Mouse (Mus musculus) heart, embryonic 15.5 days (tissue): ENCODE data around the gene Eif2b5. TPM values are rescaled to one million over a fixed set of nuclear protein-coding genes. Genes with fewer than 3 reads are reported as not detected.

ENCODE experiments used
- ATAC-seq: fragments of 200-750 bp; cut with Nextera tagmentation; replicated peaks from 2 replicates; pipeline ENCODE4 v1.8.0; 2017; ENCODE audit warnings: low read depth, moderate TSS enrichment; ENCODE audit not compliant: insufficient number of reproducible peaks, insufficient read depth, low FRiP score
- H3K27ac ChIP-seq: fragments of 300-500 bp; sonication (generic); 2 replicates; pipeline ENCODE4 v1.5.1; 2015; ENCODE audit warnings: mild to moderate bottlenecking, inconsistent platforms
- H3K27me3 ChIP-seq: fragments of 300-500 bp; sonication (generic); 2 replicates; pipeline ENCODE4 v1.6.1; 2015; ENCODE audit warnings: inconsistent platforms
- H3K36me3 ChIP-seq: fragments of 300-500 bp; sonication (generic); 2 replicates; pipeline ENCODE4 v1.6.1; 2015; ENCODE audit warnings: mild to moderate bottlenecking, inconsistent platforms
- H3K4me1 ChIP-seq: fragments of 300-500 bp; sonication (generic); replicated peaks from 2 replicates; pipeline ENCODE4 v1.6.1; 2015; ENCODE audit warnings: inconsistent platforms
- H3K4me2 ChIP-seq: fragments of 300-500 bp; sonication (generic); 2 replicates; pipeline ENCODE4 v1.6.1; 2015; ENCODE audit warnings: inconsistent platforms, mild to moderate bottlenecking, moderate library complexity
- H3K4me3 ChIP-seq: fragments of 300-500 bp; sonication (generic); 2 replicates; pipeline ENCODE4 v1.5.1; 2015; ENCODE audit warnings: mild to moderate bottlenecking, inconsistent platforms
- H3K9ac ChIP-seq: fragments of 300-500 bp; sonication (generic); 2 replicates; pipeline ENCODE4 v1.6.1; 2015; ENCODE audit warnings: mild to moderate bottlenecking, inconsistent platforms
- H3K9me3 ChIP-seq: fragments of 300-500 bp; sonication (generic); replicated peaks from 2 replicates; pipeline ENCODE4 v1.6.1; 2016; ENCODE audit warnings: inconsistent platforms
- WGBS: fragments of 180-500 bp; shearing (Covaris S2); methylation state at CpG from one replicate; pipeline ENCODE4 v1.1.7; 2015; ENCODE audit warnings: mixed read lengths; 5-methylcytosine and 5-hydroxymethylcytosine counted together
- polyA plus RNA-seq: library from polyadenylated mRNA; unstranded; fragments of >200 nt; fragmentation: Nextera tagmentation; extraction: Ambion mirVana; gene quantifications from 2 replicates; pipeline ENCODE4 v1.2.1, GENCODE M21; 2015

The Eif2b5 gene
- polyA plus RNA-seq, 1 experiment from 2014 or later: 66.6 TPM

DNA sequence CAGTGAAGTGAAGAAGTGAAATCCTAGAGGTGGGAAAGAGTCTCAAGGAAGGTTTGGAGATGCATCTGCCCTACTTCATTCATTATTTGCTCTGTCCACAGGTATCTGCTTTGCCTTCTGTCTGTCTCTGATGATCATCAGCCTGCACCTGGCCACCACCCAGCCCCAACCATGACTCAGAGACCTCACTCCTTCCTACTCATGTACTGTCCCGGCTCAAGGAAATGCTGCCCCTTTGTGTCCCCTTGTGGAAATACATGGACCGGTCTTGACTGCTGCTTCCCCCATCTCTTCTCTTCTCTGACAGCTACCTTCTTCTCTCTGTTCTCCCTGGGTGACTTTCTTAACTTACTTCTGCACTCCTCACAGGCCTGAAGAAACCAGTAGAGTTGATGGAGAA is 8.0 kb upstream of the Eif2b5 start:
- 49% methylated on average over 2 of the region's 2 CpGs for WGBS
- peak; percentile 64; the same call in 1 of the 2 replicates for ATAC-seq
- Histone ChIP-seq H3K4me3 (no peak overlapping the region), H3K27me3 (no peaks in the 10 kb centered on the region), H3K9me3 (no peaks in the 10 kb centered on the region), H3K9ac (no peak overlapping the region), H3K4me2 (no peak overlapping the region), H3K4me1 (no peaks in the 10 kb centered on the region), H3K36me3 (no peaks in the 10 kb centered on the region), H3K27ac (no peak overlapping the region)

DNA sequence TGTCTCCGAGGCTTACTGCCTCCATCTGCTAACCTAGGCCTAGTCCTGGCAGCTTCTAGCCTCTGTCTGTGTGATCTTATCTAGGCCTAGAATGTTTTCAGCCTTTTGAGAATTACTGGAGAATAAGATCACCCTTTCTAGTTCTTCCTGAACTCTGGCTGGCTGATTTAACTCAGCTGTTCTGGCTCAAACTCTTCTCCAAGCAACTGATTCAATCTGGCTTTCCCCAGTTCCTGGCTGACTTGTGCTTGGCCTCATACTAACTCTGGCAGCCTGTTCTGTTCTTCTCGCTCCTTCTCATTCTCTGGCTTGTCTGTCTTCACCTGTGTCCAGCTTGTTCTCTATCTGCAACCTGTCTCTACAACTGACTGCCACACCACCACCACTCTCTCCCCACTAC is 7.3 kb upstream of the Eif2b5 start:
- 48% methylated on average over 2 of the region's 2 CpGs for WGBS
- Histone ChIP-seq H3K27me3 (no peaks in the 10 kb centered on the region), H3K4me1 (no peaks in the 10 kb centered on the region), H3K36me3 (no peaks in the 10 kb centered on the region), H3K4me3 (no peak overlapping the region), H3K4me2 (no peak overlapping the region), H3K27ac (no peak overlapping the region), H3K9ac (no peak overlapping the region), H3K9me3 (no peaks in the 10 kb centered on the region)
- no peak for ATAC-seq

DNA sequence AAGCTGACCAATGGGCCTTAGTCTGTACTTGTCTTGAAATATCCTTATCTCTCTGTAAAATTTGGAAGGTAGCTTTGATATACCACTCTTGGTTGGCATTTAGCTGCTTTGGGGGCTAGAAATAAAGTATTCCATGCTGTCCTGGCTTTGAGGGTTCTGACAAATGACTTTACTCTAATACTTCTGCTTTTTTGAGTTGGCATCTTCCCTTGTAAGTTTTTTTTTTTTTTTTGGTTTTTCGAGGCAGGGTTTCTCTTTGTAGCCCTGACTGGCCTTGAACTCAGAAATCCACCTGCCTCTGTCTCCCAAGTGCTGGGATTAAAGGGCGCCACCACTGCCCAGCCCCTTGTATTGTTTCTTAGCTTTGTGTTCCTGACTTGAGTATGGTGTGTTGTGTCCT is 5.2 kb upstream of the Eif2b5 start:
- Histone ChIP-seq H3K4me2 (no peak overlapping the region), H3K4me3 (no peak overlapping the region), H3K4me1 (peaks cover 5% of the 10 kb centered on the region; the same call in 1 of the 2 replicates), H3K27ac (no peak overlapping the region), H3K36me3 (no peaks in the 10 kb centered on the region), H3K9ac (no peak overlapping the region), H3K27me3 (no peaks in the 10 kb centered on the region), H3K9me3 (no peaks in the 10 kb centered on the region)
- ATAC-seq: no peak
- 62% methylated on average over 2 of the region's 2 CpGs for WGBS

DNA sequence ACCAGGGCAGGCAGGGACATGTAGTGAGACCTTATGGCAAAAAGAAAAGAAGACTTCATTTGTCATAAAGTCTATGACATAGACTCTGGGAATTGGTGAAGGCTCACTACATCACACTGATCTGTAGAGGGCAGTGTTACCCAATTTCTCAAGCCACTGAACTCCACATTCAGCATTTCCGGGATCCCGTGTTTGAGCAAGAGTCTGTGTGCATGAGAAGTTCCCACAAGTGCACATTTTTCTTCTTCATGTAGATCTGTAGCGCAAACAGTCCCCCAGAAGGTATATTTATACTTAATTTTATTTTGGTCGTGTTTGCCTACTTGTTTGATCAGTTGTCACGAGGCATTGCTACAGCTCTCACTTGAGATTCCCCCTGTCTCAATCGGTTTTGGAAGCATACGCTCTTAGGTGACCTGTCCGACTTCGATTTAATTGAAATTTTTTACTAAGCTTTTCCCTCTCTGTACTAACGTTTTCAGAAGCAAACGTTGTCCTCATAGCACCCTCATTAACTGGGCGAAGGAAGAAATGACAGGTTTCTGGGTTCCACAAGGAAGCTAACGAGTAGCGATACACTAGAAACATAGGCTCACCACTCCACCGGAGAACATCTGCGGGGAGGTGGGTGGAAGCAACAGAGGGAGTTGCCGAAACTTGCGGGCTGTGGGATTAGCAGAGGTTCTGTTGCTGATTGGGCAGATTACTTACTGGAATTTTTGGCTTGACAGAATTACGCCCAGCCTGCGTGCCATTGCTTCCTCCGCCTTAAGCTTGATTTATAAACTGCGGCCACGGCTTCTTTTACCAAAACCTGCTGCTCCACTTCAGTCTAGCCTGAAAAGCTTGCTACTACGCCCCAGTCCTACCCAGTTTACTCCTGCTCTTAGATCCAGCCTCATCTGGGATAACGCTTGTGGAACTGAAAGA is 1.7 kb upstream of the Eif2b5 start:
- WGBS: 14% methylated on average over 25 of the region's 25 CpGs
- no peaks in the 10 kb centered on the region for H3K9me3 ChIP-seq
- peak overlapping the region; percentile 73 for H3K4me2 ChIP-seq
- peak overlapping the region; percentile 40 for H3K9ac ChIP-seq
- H3K4me3 ChIP-seq: peak overlapping the region; percentile 41
- H3K4me1 ChIP-seq: peaks cover 15% of the 10 kb centered on the region
- no peak for ATAC-seq
- H3K36me3 ChIP-seq: peaks cover 13% of the 10 kb centered on the region
- H3K27me3 ChIP-seq: no peaks in the 10 kb centered on the region
- peak overlapping the region; percentile 18; the same call in 1 of the 2 replicates for H3K27ac ChIP-seq

DNA sequence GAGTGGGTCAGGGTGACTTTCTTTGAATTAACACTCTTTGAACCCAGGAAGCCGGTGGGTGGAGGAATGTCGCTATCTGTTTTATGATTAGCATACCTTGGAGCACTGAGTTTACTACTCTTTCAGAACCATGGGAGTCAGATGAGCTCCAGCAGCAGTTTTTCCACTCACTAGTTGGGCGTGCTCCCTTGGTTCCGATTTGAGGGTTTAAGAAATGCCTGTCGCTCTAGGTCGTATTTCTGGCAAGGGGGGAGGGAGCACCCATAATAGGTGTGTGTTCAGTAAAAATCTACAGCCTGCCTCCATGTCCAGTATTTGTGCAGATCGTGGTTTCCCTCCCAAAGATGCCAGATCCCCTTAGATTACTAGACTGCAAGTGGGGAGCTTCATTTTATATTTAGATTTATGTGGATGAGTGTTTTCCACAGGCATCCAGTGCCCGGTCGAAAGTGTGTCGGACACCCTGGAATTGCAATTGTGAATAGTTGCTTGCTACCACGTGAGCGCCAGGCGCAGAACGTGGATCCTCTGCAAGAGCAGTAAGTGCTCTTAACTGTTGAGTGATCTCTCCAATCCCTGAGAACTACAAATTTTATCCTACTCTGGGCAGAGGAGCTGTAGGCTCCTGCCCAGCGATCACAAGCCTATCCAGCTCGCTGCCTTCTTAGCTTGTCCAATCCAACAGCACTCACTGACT is 489 bp upstream of the Eif2b5 start:
- Histone ChIP-seq H3K9me3 (no peaks in the 10 kb centered on the region), H3K4me1 (peaks cover 15% of the 10 kb centered on the region), H3K9ac (peak overlapping the region; percentile 94), H3K36me3 (peaks cover 25% of the 10 kb centered on the region), H3K27me3 (no peaks in the 10 kb centered on the region), H3K27ac (peak overlapping the region; percentile 80), H3K4me3 (peak overlapping the region; percentile 86), H3K4me2 (peak overlapping the region; percentile 83)
- no peak; the same call in 1 of the 2 replicates for ATAC-seq
- 9% methylated on average over 16 of the region's 16 CpGs for WGBS

DNA sequence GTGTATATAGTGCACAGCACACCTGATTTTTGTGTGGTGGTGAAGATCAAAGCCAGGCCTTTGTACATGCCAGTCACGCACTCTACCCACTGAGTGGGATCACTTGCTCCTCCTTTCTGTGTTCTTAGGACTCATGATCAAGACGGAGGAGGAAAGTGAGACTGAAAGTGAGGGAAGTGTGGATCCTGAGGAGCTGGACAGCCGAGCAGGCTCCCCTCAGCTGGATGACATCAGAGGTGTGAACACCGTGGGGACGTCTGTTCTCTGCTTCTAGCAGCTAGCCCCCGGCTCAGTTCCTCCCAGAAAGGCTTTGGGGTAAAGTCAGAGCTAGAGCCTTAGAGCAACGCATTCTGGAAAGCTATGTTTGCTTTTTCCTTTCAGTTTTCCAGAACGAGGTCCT is 7.4 kb downstream of the Eif2b5 start:
- Histone ChIP-seq H3K27me3 (no peaks in the 10 kb centered on the region), H3K9me3 (no peaks in the 10 kb centered on the region), H3K27ac (no peak overlapping the region), H3K4me3 (no peak overlapping the region), H3K36me3 (peaks cover 97% of the 10 kb centered on the region), H3K4me1 (no peaks in the 10 kb centered on the region), H3K9ac (no peak overlapping the region), H3K4me2 (no peak overlapping the region)
- WGBS: 79% methylated on average over 8 of the region's 8 CpGs
- no peak for ATAC-seq

DNA sequence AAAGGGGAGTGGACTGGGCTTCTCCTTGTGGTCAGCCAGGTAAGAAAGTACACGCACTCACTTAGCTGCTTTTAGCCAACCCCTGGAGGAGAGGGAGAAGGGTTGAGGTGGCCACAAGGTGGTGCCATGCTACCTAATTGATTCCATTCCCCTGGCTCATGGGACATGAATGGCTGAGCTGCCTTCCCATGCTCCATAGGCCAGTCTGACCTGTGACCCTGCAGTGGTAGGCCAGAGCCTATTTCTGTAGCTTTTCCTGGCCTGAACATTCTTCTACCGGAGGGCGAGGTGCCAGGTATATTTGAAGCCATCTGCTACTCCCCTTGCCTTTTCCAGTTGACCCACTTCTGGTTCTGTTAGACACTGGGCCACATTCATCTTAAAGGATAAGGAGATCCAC is 10.7 kb downstream of the Eif2b5 start:
- ATAC-seq: no peak

DNA sequence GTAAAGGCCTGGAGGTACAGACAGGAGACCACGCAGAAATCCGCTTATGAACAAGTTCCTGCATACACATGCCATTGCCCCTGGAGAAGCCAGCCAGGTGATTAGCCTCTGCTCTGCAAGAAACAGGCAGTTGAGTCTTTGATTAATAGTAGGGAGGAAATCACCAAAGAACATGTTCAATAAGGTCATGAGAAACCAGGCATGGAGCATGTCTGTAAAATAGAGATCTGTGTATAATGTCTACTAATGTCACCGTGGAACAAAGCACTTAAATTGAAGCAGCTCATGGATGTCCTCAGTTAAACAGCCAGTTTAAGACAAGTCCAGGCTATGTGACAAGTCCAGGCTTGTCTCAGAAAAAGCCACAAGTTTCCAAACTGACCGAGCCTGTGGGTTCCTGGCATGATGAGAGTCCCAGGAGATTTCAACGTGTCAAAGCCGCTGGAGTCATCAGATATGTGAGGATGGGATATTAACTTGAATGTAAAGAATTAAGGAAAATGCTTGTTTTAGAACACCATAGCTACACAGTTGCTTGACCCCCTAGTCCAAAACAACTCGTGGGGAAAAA is 12.7 kb downstream of the Eif2b5 start:
- H3K27me3 ChIP-seq: no peaks in the 10 kb centered on the region
- ATAC-seq: no peak
- H3K27ac ChIP-seq: no peak overlapping the region
- H3K36me3 ChIP-seq: peaks cover 54% of the 10 kb centered on the region
- H3K4me3 ChIP-seq: no peak overlapping the region
- no peaks in the 10 kb centered on the region for H3K4me1 ChIP-seq
- H3K4me2 ChIP-seq: no peak overlapping the region
- no peaks in the 10 kb centered on the region for H3K9me3 ChIP-seq
- WGBS: 80% methylated on average over 7 of the region's 7 CpGs
- H3K9ac ChIP-seq: no peak overlapping the region

More for the DNA sequence above, 10.7 kb downstream of the Eif2b5 start:
- no peak overlapping the region for H3K9ac ChIP-seq
- no peak overlapping the region for H3K4me3 ChIP-seq
- peaks cover 72% of the 10 kb centered on the region for H3K36me3 ChIP-seq
- H3K4me1 ChIP-seq: no peaks in the 10 kb centered on the region
- H3K27me3 ChIP-seq: no peaks in the 10 kb centered on the region
- H3K27ac ChIP-seq: no peak overlapping the region
- WGBS: 79% methylated on average over 3 of the region's 3 CpGs
- no peaks in the 10 kb centered on the region for H3K9me3 ChIP-seq
- no peak overlapping the region for H3K4me2 ChIP-seq

DNA sequence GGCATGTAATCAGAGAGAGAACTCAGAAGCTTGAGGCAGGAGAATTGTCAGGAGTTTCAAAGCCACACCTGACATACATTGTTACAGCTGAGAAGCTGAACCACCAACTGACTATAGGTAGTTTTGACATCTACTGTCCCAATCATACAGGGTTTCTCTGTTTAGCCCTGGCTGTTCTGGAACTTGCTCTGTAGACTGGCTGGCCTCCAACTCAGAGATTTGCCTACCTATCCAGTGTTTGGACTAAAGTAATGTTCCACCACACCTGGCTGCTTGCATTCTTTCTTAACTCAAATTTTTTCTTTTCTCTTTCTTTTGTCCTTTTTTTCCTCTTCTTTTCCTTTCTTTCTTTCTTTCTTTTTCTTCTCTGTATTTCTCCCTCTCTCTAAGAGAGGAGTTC is 17.4 kb downstream of the Eif2b5 start:
- Histone ChIP-seq H3K9ac (peak overlapping the region; percentile 100; the same call in 1 of the 2 replicates), H3K4me3 (peak overlapping the region; percentile 100), H3K27ac (peak overlapping the region; percentile 98; the same call in 1 of the 2 replicates), H3K9me3 (no peaks in the 10 kb centered on the region), H3K4me1 (peaks cover 26% of the 10 kb centered on the region), H3K27me3 (no peaks in the 10 kb centered on the region), H3K4me2 (peak overlapping the region; percentile 90), H3K36me3 (peaks cover 9% of the 10 kb centered on the region)
- no peak for ATAC-seq

DNA sequence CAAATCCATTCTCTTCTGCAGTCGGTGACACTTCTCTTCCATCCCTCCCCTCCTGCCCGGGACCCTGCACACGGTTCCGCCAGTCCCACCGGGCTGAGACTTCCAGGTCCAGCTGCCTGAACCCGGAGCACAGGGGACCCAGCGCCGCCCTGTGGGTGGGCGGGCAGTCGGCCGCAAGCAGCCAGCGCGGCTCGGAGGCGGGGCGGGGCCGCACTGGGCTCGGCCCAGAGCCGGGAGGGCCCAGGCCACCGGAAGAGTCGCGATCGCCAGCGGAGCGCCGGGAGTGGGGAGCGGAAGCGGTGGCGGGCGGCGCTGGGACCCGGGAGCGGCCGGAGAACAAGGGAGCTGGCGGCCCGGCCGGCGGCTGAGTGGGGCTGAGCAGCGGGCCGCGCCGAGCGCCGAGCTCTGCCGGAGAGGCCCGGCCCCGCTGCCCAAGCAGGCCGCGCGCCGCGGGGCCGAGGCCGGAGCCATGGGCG is 18.1 kb downstream of the Eif2b5 start, which contains the start of gene Dvl3:
Gene Dvl3, plus strand, starts transcription at position 257 of the 476 bp plus-strand sequence.
- H3K27ac ChIP-seq: peak within 1 kb of the TSS; percentile 98
- under 1% methylated on average over 54 of the region's 55 CpGs for WGBS
- peaks cover 1% of the 10 kb centered on the region for H3K36me3 ChIP-seq

DNA sequence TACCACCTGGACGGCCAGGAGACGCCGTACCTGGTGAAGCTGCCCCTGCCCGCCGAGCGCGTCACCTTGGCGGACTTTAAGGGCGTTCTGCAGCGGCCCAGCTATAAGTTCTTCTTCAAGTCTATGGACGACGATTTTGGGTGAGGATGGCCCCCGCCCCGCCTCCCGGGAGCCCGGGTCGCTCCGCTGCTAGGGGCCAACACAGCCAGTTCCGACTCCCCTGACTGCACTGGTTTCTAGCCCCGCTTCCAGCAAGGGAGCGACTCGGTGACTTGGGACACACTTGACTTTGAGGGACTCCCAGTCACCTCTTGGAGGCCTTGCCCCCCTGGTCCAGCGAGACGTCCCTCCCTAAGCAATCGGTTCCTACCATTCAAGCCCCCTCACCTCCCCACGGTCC is 18.6 kb downstream of the Eif2b5 start:
- under 1% methylated on average over 26 of the region's 26 CpGs for WGBS
- Histone ChIP-seq H3K4me2 (peak overlapping the region; percentile 90), H3K9ac (peak overlapping the region; percentile 100), H3K4me3 (peak overlapping the region; percentile 100), H3K36me3 (no peaks in the 10 kb centered on the region; the same call in 1 of the 2 replicates), H3K27ac (peak overlapping the region; percentile 98), H3K9me3 (no peaks in the 10 kb centered on the region), H3K27me3 (no peaks in the 10 kb centered on the region), H3K4me1 (peaks cover 26% of the 10 kb centered on the region)
- peak; percentile 17 for ATAC-seq

More for the DNA sequence above, 18.1 kb downstream of the Eif2b5 start, which contains the start of gene Dvl3:
- Histone ChIP-seq H3K27me3 (no peaks in the 10 kb centered on the region), H3K4me2 (peak within 1 kb of the TSS; percentile 90), H3K4me1 (peaks cover 26% of the 10 kb centered on the region), H3K4me3 (peak within 1 kb of the TSS; percentile 100), H3K9me3 (no peaks in the 10 kb centered on the region), H3K9ac (peak within 1 kb of the TSS; percentile 100)
- ATAC-seq: peak; percentile 98
